Mouse (Mus musculus) ovary, adult 18-20 months (tissue): ENCODE results near the gene Dbx1.

ENCODE experiments used
- DNase-seq: peaks from one replicate; pipeline ENCODE4 v3.0.0; 2022; ENCODE audit warnings: low spot score, mixed read lengths

Dbx1 gene

GRCm38 (mm10) chr7:49632391-49632790 is 4.3 kb downstream of the Dbx1 start:
- DNase-seq: no peak

GRCm38 (mm10) chr7:49631885-49632284 is 4.8 kb downstream of the Dbx1 start:
- no peak for DNase-seq

GRCm38 (mm10) chr7:49620160-49620559 is 16.5 kb downstream of the Dbx1 start:
- no peak for DNase-seq

- no peak for DNase-seq
Measured at GRCm38 (mm10) chr7:49617087-49617486, 19.6 kb downstream of the Dbx1 start.

- no peak for DNase-seq
Measured at GRCm38 (mm10) chr7:49616258-49616735, 20.4 kb downstream of the Dbx1 start.

- DNase-seq: no peak
Measured at GRCm38 (mm10) chr7:49604965-49605795, 31.5 kb downstream of the Dbx1 start.

- DNase-seq: no peak
Measured at GRCm38 (mm10) chr7:49604244-49604643, 32.4 kb downstream of the Dbx1 start.

GRCm38 (mm10) chr7:49601191-49601975 is 35.3 kb downstream of the Dbx1 start:
- no peak for DNase-seq

- no peak for DNase-seq
Measured at GRCm38 (mm10) chr7:49599950-49600349, 36.7 kb downstream of the Dbx1 start.

GRCm38 (mm10) chr7:49598225-49598624 is 38.4 kb downstream of the Dbx1 start:
- no peak for DNase-seq

GRCm38 (mm10) chr7:49597776-49598175 is 38.9 kb downstream of the Dbx1 start:
- no peak for DNase-seq

- no peak for DNase-seq
Measured at GRCm38 (mm10) chr7:49589635-49590034, 47.0 kb downstream of the Dbx1 start.

GRCm38 (mm10) chr7:49586530-49587120 is 50.0 kb downstream of the Dbx1 start:
- no peak for DNase-seq

GRCm38 (mm10) chr7:49583176-49583575 is 53.5 kb downstream of the Dbx1 start:
- no peak for DNase-seq

GRCm38 (mm10) chr7:49582551-49582950 is 54.1 kb downstream of the Dbx1 start:
- no peak for DNase-seq

- DNase-seq: no peak
Measured at GRCm38 (mm10) chr7:49581951-49582350, 54.7 kb downstream of the Dbx1 start.
